Mouse (Mus musculus) layer of hippocampus, adult 9-11 months (tissue): Measurements from ENCODE around the gene Epb41l3.
"Not testable (repeated sequence)": the region's sequence is repeated elsewhere in the genome, so short reads cannot be mapped to it uniquely, and the experiment has no call there.

Experiments used
- DNase-seq: peaks from one replicate; pipeline ENCODE4 v3.0.0; 2022

The Epb41l3 gene

GRCm38 (mm10) chr17:69109216-69109615 lies 33.7 kb downstream of the Epb41l3 start:
- no peak for DNase-seq

- DNase-seq, result no peak
Measured at GRCm38 (mm10) chr17:69112232-69112631, 36.7 kb downstream of the Epb41l3 start.

- DNase-seq, result no peak
Measured at GRCm38 (mm10) chr17:69119183-69119582, 43.7 kb downstream of the Epb41l3 start.

- no peak for DNase-seq
Measured at GRCm38 (mm10) chr17:69120533-69121358, 45.3 kb downstream of the Epb41l3 start.

GRCm38 (mm10) chr17:69122403-69122802 lies 46.9 kb downstream of the Epb41l3 start:
- DNase-seq, result not testable (repeated sequence)

GRCm38 (mm10) chr17:69127436-69127835 lies 52.0 kb downstream of the Epb41l3 start:
- no peak for DNase-seq

GRCm38 (mm10) chr17:69127981-69128380 lies 52.5 kb downstream of the Epb41l3 start:
- no peak for DNase-seq

- DNase-seq, result no peak
Measured at GRCm38 (mm10) chr17:69129434-69129833, 54.0 kb downstream of the Epb41l3 start.

GRCm38 (mm10) chr17:69143017-69143416 lies 67.5 kb downstream of the Epb41l3 start:
- DNase-seq, result no peak

GRCm38 (mm10) chr17:69150826-69151225 lies 75.3 kb downstream of the Epb41l3 start:
- no peak for DNase-seq

GRCm38 (mm10) chr17:69151281-69151680 lies 75.8 kb downstream of the Epb41l3 start:
- DNase-seq, result no peak

GRCm38 (mm10) chr17:69155034-69155433 lies 79.6 kb downstream of the Epb41l3 start:
- peak; percentile 49 for DNase-seq

GRCm38 (mm10) chr17:69156522-69157100 lies 81.1 kb downstream of the Epb41l3 start:
- DNase-seq, result peak; percentile 36

GRCm38 (mm10) chr17:69157101-69157808 lies 81.8 kb downstream of the Epb41l3 start:
- DNase-seq, result no peak

- DNase-seq, result no peak
Measured at GRCm38 (mm10) chr17:69157809-69158185, 82.3 kb downstream of the Epb41l3 start.

- DNase-seq, result no peak
Measured at GRCm38 (mm10) chr17:69158690-69159089, 83.2 kb downstream of the Epb41l3 start.

- no peak for DNase-seq
Measured at GRCm38 (mm10) chr17:69162731-69163130, 87.2 kb downstream of the Epb41l3 start.

GRCm38 (mm10) chr17:69176949-69177501 lies 101.5 kb downstream of the Epb41l3 start:
- peak; percentile 8 for DNase-seq

- no peak for DNase-seq
Measured at GRCm38 (mm10) chr17:69177954-69178353, 102.5 kb downstream of the Epb41l3 start.

- DNase-seq, result peak; percentile 34
Measured at GRCm38 (mm10) chr17:69180905-69181559, 105.5 kb downstream of the Epb41l3 start.

GRCm38 (mm10) chr17:69181560-69182316 lies 106.3 kb downstream of the Epb41l3 start:
- DNase-seq, result no peak

- no peak for DNase-seq
Measured at GRCm38 (mm10) chr17:69187794-69188193, 112.3 kb downstream of the Epb41l3 start.
